Mouse (Mus musculus) MEL (cell line): ENCODE measurements around the gene Ccdc57. TPM values are rescaled to one million over a fixed set of nuclear protein-coding genes. Genes with fewer than 3 reads are reported as not detected.

Experiments
- DNase-seq: peaks from one replicate; pipeline ENCODE4 v3.0.0; 2011; ENCODE audit warnings: low read depth, low spot score
- H3K27ac ChIP-seq: 2 replicates; pipeline ENCODE4 v1.5.1; 2012; ENCODE audit warnings: low read depth, mild to moderate bottlenecking, control low read depth, low read length, moderate library complexity; ENCODE audit not compliant: control insufficient read depth
- H3K27me3 ChIP-seq, 2 experiments: fragments of 150-350 bp in 1 of 2; sonication (generic) in 1 of 2; 2 replicates each; pipeline ENCODE4 v1.6.1; 2012; ENCODE audit warnings: low read length in 2 of 2, mild to moderate bottlenecking in 2 of 2, improper control_type of control experiment in 1 of 2, moderate library complexity in 1 of 2; ENCODE audit not compliant: insufficient read depth in 2 of 2, control insufficient read depth in 1 of 2
- H3K36me3 ChIP-seq, 2 experiments: 2 replicates each; pipeline ENCODE4 v1.6.1; 2012 to 2014; ENCODE audit warnings: low read length in 2 of 2, improper control_type of control experiment in 1 of 2, inconsistent platforms in 1 of 2, mild to moderate bottlenecking in 1 of 2; ENCODE audit not compliant: insufficient read depth in 2 of 2, control insufficient read depth in 1 of 2
- H3K4me1 ChIP-seq, 2 experiments: fragments of 150-350 bp in 1 of 2; sonication (generic) in 1 of 2; 2 replicates each; pipeline ENCODE4 v1.6.1; 2012; ENCODE audit warnings: low read length in 2 of 2, improper control_type of control experiment in 1 of 2, mild to moderate bottlenecking in 1 of 2; ENCODE audit not compliant: insufficient read depth in 2 of 2, control insufficient read depth in 1 of 2
- H3K4me3 ChIP-seq, 2 experiments: fragments of 150-350 bp in 1 of 2; sonication (generic) in 1 of 2; 2 replicates each; pipeline ENCODE4 v1.5.1; 2012; ENCODE audit warnings: low read depth in 2 of 2, low read length in 2 of 2, mild to moderate bottlenecking in 2 of 2, moderate library complexity in 2 of 2, control low read depth in 1 of 2, improper control_type of control experiment in 1 of 2; ENCODE audit not compliant: control insufficient read depth in 1 of 2, insufficient read depth in 1 of 2
- H3K79me2 ChIP-seq: 2 replicates; pipeline ENCODE4 v1.6.1; 2012; ENCODE audit warnings: mild to moderate bottlenecking, low read length, moderate library complexity; ENCODE audit not compliant: control insufficient read depth, poor library complexity, insufficient read depth
- H3K9ac ChIP-seq: 2 replicates; pipeline ENCODE4 v1.6.1; 2012; ENCODE audit warnings: low read depth, mild to moderate bottlenecking, control low read depth, low read length, moderate library complexity; ENCODE audit not compliant: control insufficient read depth, poor library complexity, severe bottlenecking
- H3K9me3 ChIP-seq: fragments of 150-350 bp; sonication (generic); replicated peaks from 2 replicates; pipeline ENCODE4 v1.6.1; 2012; ENCODE audit warnings: mild to moderate bottlenecking, low read length, improper control_type of control experiment, moderate library complexity; ENCODE audit not compliant: insufficient read depth
- BHLHE40 ChIP-seq: IDR thresholded peaks from 2 replicates; pipeline ENCODE4 v1.6.1; 2012; ENCODE audit warnings: low read depth, mild to moderate bottlenecking, inconsistent platforms, low read length, improper control_type of control experiment, borderline replicate concordance
- E2F4 ChIP-seq: IDR thresholded peaks from 2 replicates; pipeline ENCODE4 v1.6.1; 2011; ENCODE audit warnings: low read depth, low read length, improper control_type of control experiment, borderline replicate concordance
- ETS1 ChIP-seq: IDR thresholded peaks from 2 replicates; pipeline ENCODE4 v1.6.1; 2012; ENCODE audit warnings: low read depth, mild to moderate bottlenecking, inconsistent platforms, low read length, improper control_type of control experiment, moderate library complexity
- GABPA ChIP-seq: IDR thresholded peaks from 2 replicates; pipeline ENCODE4 v1.6.1; 2012; ENCODE audit warnings: low read depth, mild to moderate bottlenecking, inconsistent platforms, low read length, improper control_type of control experiment, moderate library complexity
- GATA1 ChIP-seq: IDR thresholded peaks from 2 replicates; pipeline ENCODE4 v1.6.1; 2011; ENCODE audit warnings: low read depth, low read length, improper control_type of control experiment
- MAX ChIP-seq: IDR thresholded peaks from 2 replicates; pipeline ENCODE4 v1.6.1; 2011; ENCODE audit warnings: low read length, improper control_type of control experiment
- MEF2A ChIP-seq: IDR thresholded peaks from 2 replicates; pipeline ENCODE4 v1.6.1; 2014; ENCODE audit warnings: low read depth, mild to moderate bottlenecking, inconsistent platforms, low read length, improper control_type of control experiment; ENCODE audit not compliant: poor library complexity, insufficient replicate concordance, severe bottlenecking; ENCODE audit errors: extremely low read depth
- MXI1 ChIP-seq: IDR thresholded peaks from 2 replicates; pipeline ENCODE4 v1.6.1; 2011; ENCODE audit warnings: mild to moderate bottlenecking, low read depth, low read length, improper control_type of control experiment
- MYB ChIP-seq: IDR thresholded peaks from 2 replicates; pipeline ENCODE4 v1.6.1; 2011; ENCODE audit warnings: mild to moderate bottlenecking, low read depth, low read length, improper control_type of control experiment
- POLR2AphosphoS5 ChIP-seq: IDR thresholded peaks from 2 replicates; pipeline ENCODE4 v1.6.1; 2012; ENCODE audit warnings: low read depth, borderline replicate concordance, mild to moderate bottlenecking, inconsistent platforms, low read length, moderate library complexity, mixed read lengths
- RAD21 ChIP-seq: IDR thresholded peaks from 2 replicates; pipeline ENCODE4 v1.6.1; 2011; ENCODE audit warnings: mild to moderate bottlenecking, low read depth, low read length, improper control_type of control experiment
- ZKSCAN1 ChIP-seq: IDR thresholded peaks from 2 replicates; pipeline ENCODE4 v1.6.1; 2012; ENCODE audit warnings: low read depth, mild to moderate bottlenecking, inconsistent platforms, low read length, improper control_type of control experiment, moderate library complexity
- ZNF384 ChIP-seq: IDR thresholded peaks from 2 replicates; pipeline ENCODE4 v1.6.1; 2012; ENCODE audit warnings: low read depth, mild to moderate bottlenecking, inconsistent platforms, low read length, improper control_type of control experiment
- polyA plus RNA-seq, 2 experiments: library from polyadenylated mRNA; stranded (reverse) in 1 of 2; unstranded in 1 of 2; fragments of >175 nt in 1 of 2; fragments of >200 nt in 1 of 2; gene quantifications; 2 replicates each; pipeline versions ENCODE4 v1.2.1 to v1.2.4; 2012; ENCODE audit warnings: low replicate concordance in 2 of 2, low read depth in 1 of 2; ENCODE audit not compliant: insufficient read length in 2 of 2, insufficient read depth in 1 of 2, missing spikeins in 1 of 2
- total RNA-seq: library from RNA; depleted of rRNA; stranded (reverse); fragments of 300-350 nt; gene quantifications from 2 replicates; pipeline ENCODE4 v1.2.3, GENCODE M21; 2012

The Ccdc57 gene
- total and polyA plus RNA-seq, 3 experiments: 5.3 to 7.4 TPM; not detected in 1

DNA sequence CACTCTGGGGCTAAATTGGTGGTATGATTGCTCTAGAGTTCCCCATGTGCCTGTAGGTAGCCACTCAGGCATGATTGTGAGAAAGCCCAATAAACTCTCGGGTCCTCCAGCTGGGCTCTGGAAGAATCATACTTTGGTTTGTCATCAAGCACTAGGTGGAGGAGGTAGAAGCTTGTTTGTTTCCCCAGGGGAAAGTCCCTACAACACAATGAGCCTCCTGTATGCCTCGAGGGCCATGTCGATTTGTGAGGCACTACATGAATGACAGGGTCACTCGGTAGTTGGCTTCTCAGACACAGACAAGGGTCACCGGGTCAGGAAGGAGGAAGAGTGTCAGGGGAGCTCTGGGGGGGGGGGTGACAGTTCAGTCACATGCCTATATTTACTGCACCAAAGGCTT is 46.2 kb downstream of the Ccdc57 start:
- no peak for DNase-seq
- no peak overlapping the region for H3K27ac ChIP-seq
- no peaks in the 10 kb centered on the region for H3K4me1 ChIP-seq
- H3K4me3 ChIP-seq: no peak overlapping the region
- peaks cover 0 to 2% of the 10 kb centered on the region in 2 experiments; a peak in 2 of 4 replicates for H3K36me3 ChIP-seq
- no peaks in the 10 kb centered on the region for H3K9me3 ChIP-seq
- H3K79me2 ChIP-seq: no peaks in the 10 kb centered on the region
- H3K9ac ChIP-seq: no peak overlapping the region
- H3K27me3 ChIP-seq: no peaks in the 10 kb centered on the region
- no peak for TF ChIP-seq ZKSCAN1
- TF ChIP-seq GABPA: no peak
- TF ChIP-seq GATA1: no peak
- no peak for TF ChIP-seq E2F4

GRCm38 (mm10) chr11:120883601-120884000 is 49.1 kb downstream of the Ccdc57 start:
- H3K4me1 ChIP-seq: no peaks in the 10 kb centered on the region
- no peaks in the 10 kb centered on the region for H3K9me3 ChIP-seq
- H3K4me3 ChIP-seq: no peak overlapping the region
- no peaks in the 10 kb centered on the region for H3K27me3 ChIP-seq
- DNase-seq: no peak
- H3K27ac ChIP-seq: no peak overlapping the region
- no peak overlapping the region for H3K9ac ChIP-seq
- no peak for TF ChIP-seq ETS1
- TF ChIP-seq MYB: no peak
- no peak for TF ChIP-seq ZNF384
- no peak for TF ChIP-seq MXI1
- no peak for TF ChIP-seq RAD21
- no peak for TF ChIP-seq BHLHE40
- H3K36me3 ChIP-seq: peaks cover 0 to 3% of the 10 kb centered on the region in 2 experiments; a peak in 2 of 4 replicates
- H3K79me2 ChIP-seq: no peaks in the 10 kb centered on the region

DNA sequence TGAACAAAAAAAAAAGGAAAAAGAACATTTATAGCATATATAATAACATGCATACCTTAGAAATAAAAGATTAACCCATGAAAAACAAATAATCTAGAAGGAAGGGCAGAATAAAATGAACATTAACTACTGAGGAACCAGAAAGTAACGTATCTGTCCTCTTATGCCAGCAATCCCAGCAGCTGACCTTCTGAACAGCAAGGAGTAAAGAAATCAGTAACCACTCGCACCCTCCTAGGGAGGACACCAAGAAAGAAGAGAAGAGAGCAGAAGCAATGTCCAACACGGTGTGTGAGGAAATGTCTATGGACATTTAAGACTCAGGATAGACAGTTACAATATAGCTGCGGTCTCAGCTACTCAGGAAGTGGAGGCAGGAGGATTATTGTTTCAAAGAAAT is 49.7 kb downstream of the Ccdc57 start:
- Histone ChIP-seq H3K4me1 (no peaks in the 10 kb centered on the region), H3K4me3 (no peak overlapping the region), H3K27me3 (no peaks in the 10 kb centered on the region), H3K9me3 (no peaks in the 10 kb centered on the region), H3K27ac (no peak overlapping the region), H3K36me3 (peaks cover 0 to 3% of the 10 kb centered on the region in 2 experiments; a peak in 2 of 4 replicates), H3K79me2 (no peaks in the 10 kb centered on the region), H3K9ac (no peak overlapping the region)
- TF ChIP-seq POLR2AphosphoS5 (no peak), MAX (no peak), MEF2A (no peak)
- DNase-seq: no peak
